Mouse (Mus musculus) MEL (cell line): ENCODE data around the gene Dnph1.

Source experiments
- CTCF ChIP-seq, 3 experiments: IDR thresholded peaks in 2 of 3; conservative IDR thresholded peaks in 1 of 3; 2 replicates each; pipeline ENCODE4 v1.5.1; 2011 to 2012; ENCODE audit warnings: low read length in 3 of 3, low read depth in 2 of 3, mild to moderate bottlenecking in 2 of 3, improper control_type of control experiment in 1 of 3, inconsistent platforms in 1 of 3, mixed read lengths in 1 of 3, moderate library complexity in 1 of 3; ENCODE audit not compliant: control insufficient read depth in 1 of 3, insufficient read depth in 1 of 3, poor library complexity in 1 of 3, severe bottlenecking in 1 of 3
- EP300 ChIP-seq, 2 experiments: IDR thresholded peaks; 2 replicates each; pipeline ENCODE4 v1.6.1; 2011; ENCODE audit warnings: improper control_type of control experiment in 2 of 2, low read length in 2 of 2, low read depth in 1 of 2, mild to moderate bottlenecking in 1 of 2
- GATA1 ChIP-seq: IDR thresholded peaks from 2 replicates; pipeline ENCODE4 v1.6.1; 2011; ENCODE audit warnings: low read depth, low read length, improper control_type of control experiment
- MAZ ChIP-seq: IDR thresholded peaks from 2 replicates; pipeline ENCODE4 v1.6.1; 2012; ENCODE audit warnings: low read depth, mild to moderate bottlenecking, inconsistent platforms, low read length, improper control_type of control experiment
- NELFE ChIP-seq: IDR thresholded peaks from 2 replicates; pipeline ENCODE4 v1.6.1; 2011; ENCODE audit warnings: low read depth, low read length, improper control_type of control experiment
- POLR2A ChIP-seq, 2 experiments: IDR thresholded peaks; 2 replicates each; pipeline ENCODE4 v1.6.1; 2011 to 2012; ENCODE audit warnings: low read length in 2 of 2, mild to moderate bottlenecking in 2 of 2, control low read depth in 1 of 2, improper control_type of control experiment in 1 of 2, low read depth in 1 of 2, moderate library complexity in 1 of 2; ENCODE audit not compliant: control insufficient read depth in 1 of 2, insufficient read depth in 1 of 2, poor library complexity in 1 of 2
- TAL1 ChIP-seq: IDR thresholded peaks from 2 replicates; pipeline ENCODE4 v1.6.1; 2012; ENCODE audit warnings: mild to moderate bottlenecking, inconsistent platforms, low read length, moderate library complexity, mixed read lengths
- TBP ChIP-seq: IDR thresholded peaks from 2 replicates; pipeline ENCODE4 v1.8.0; 2011; ENCODE audit warnings: low read depth, low read length, improper control_type of control experiment
- ZNF384 ChIP-seq: IDR thresholded peaks from 2 replicates; pipeline ENCODE4 v1.6.1; 2012; ENCODE audit warnings: low read depth, mild to moderate bottlenecking, inconsistent platforms, low read length, improper control_type of control experiment

- TF ChIP-seq TBP, result no peak
- TF ChIP-seq EP300 (IDR thresholded peaks at IDR 0.05; ENCODE audit: low read depth in 1 of 2, low read length in 2 of 2), result no peak
- no peak for TF ChIP-seq NELFE
- peak in 2 of 3 experiments; percentile 39 to 69; a peak in 5 of 6 replicates for TF ChIP-seq CTCF (IDR thresholded peaks at IDR 0.05 in 2 of 3, conservative IDR thresholded peaks at IDR 0.05 in 1 of 3; ENCODE audit: control insufficient read depth in 1 of 3, insufficient read depth in 1 of 3, low read depth in 2 of 3, low read length in 3 of 3, poor library complexity in 1 of 3, severe bottlenecking in 1 of 3)
- TF ChIP-seq TAL1, result no peak
- no peak for TF ChIP-seq POLR2A (IDR thresholded peaks at IDR 0.05; ENCODE audit: control insufficient read depth in 1 of 2, insufficient read depth in 1 of 2, low read depth in 1 of 2, low read length in 2 of 2, poor library complexity in 1 of 2)
- no peak for TF ChIP-seq MAZ
- peak; percentile 89 for TF ChIP-seq ZNF384
- no peak for TF ChIP-seq GATA1
Measured at GRCm38 (mm10) chr17:46549193-46549592, 52.7 kb downstream of the Dnph1 start.
